ENCODE assay signal across 17 mouse cellular contexts in genomic region chr16:56227686-56228085, GRCm38 (mm10).
"Had no signal": no experiment of that assay in that cellular context is flagged by ENCODE, and none has a peak within 500 bp of the region (broad histone marks: within the 10 kb centered on the region; RNA-seq: fewer than 3 reads in every experiment).

No protein-coding gene starts in this region.

- H3K9me3 ChIP-seq: lung, embryonic 15.5 days; megakaryocyte, embryonic 14.5 days; midbrain, embryonic 13.5 days; midbrain, embryonic 15.5 days; neural tube, embryonic 12.5 days; stomach, embryonic 15.5 days had no signal

- H3K9ac ChIP-seq: liver, postnatal 0 days; lung, embryonic 15.5 days; midbrain, embryonic 13.5 days; midbrain, embryonic 15.5 days; neural tube, embryonic 12.5 days; stomach, embryonic 15.5 days had no signal

- H3K4me3 ChIP-seq: lung, embryonic 15.5 days; megakaryocyte, embryonic 14.5 days; midbrain, embryonic 13.5 days; midbrain, embryonic 15.5 days; neural tube, embryonic 12.5 days; stomach, embryonic 15.5 days had no signal

- H3K27ac ChIP-seq: lung, embryonic 15.5 days; macrophage; midbrain, embryonic 13.5 days; midbrain, embryonic 15.5 days; neural tube, embryonic 12.5 days; stomach, embryonic 15.5 days; stomach, postnatal 0 days had no signal

- ATAC-seq: liver, postnatal 0 days; lung, postnatal 0 days; midbrain, embryonic 13.5 days; midbrain, embryonic 15.5 days had no signal

- H3K27me3 ChIP-seq: lung, embryonic 15.5 days; megakaryocyte, embryonic 14.5 days; midbrain, embryonic 13.5 days; midbrain, embryonic 15.5 days; neural tube, embryonic 12.5 days; stomach, embryonic 15.5 days had no signal

- H3K36me3 ChIP-seq: lung, embryonic 15.5 days; stomach, embryonic 15.5 days had no signal

- H3K4me1 ChIP-seq: lung, embryonic 15.5 days; megakaryocyte, embryonic 14.5 days; midbrain, embryonic 13.5 days; midbrain, embryonic 15.5 days; neural tube, embryonic 12.5 days; stomach, embryonic 15.5 days had no signal

- DNase-seq: liver, postnatal 0 days; lung, adult 2 months; lung, postnatal 14 days; lung, postnatal 36 days; right cerebral cortex, postnatal 14 days; thymus, adult 18-20 months; thymus, postnatal 14 days; thymus, postnatal 36 days had no signal
